Mouse (Mus musculus) E14TG2a.4 (cell line): ENCODE data around the gene Smyd3.
A peak's percentile ranks its signal among the peaks of the same experiment; 100 is the strongest.
"Not testable (repeated sequence)": the region's sequence is repeated elsewhere in the genome, so short reads cannot be mapped to it uniquely, and the experiment has no call there.

Experiments
- H3K27me3 ChIP-seq: 2 replicates; pipeline ENCODE4 v1.6.1; 2014; ENCODE audit warnings: low read length, control low read depth; ENCODE audit not compliant: insufficient read depth
- H3K36me3 ChIP-seq: 2 replicates; pipeline ENCODE4 v1.6.1; 2014; ENCODE audit warnings: low read length, control low read depth; ENCODE audit not compliant: insufficient read depth
- H3K4me1 ChIP-seq: replicated peaks from 2 replicates; pipeline ENCODE4 v1.6.1; 2014; ENCODE audit warnings: low read depth, low read length, control low read depth
- H3K4me3 ChIP-seq: replicated peaks from 2 replicates; pipeline ENCODE4 v1.5.1; 2014; ENCODE audit warnings: mild to moderate bottlenecking, low read length
- H3K9me3 ChIP-seq: 2 replicates; pipeline ENCODE4 v1.6.1; 2014; ENCODE audit warnings: low read length, control low read depth
- CTCF ChIP-seq: conservative IDR thresholded peaks from 2 replicates; pipeline ENCODE4 v1.5.1; 2014; ENCODE audit warnings: low read length
- NANOG ChIP-seq: IDR thresholded peaks from 2 replicates; pipeline ENCODE4 v1.6.1; 2014; ENCODE audit warnings: borderline replicate concordance, low read length, mixed read lengths
- POU5F1 ChIP-seq: IDR thresholded peaks from 2 replicates; pipeline ENCODE4 v1.6.1; 2014; ENCODE audit warnings: low read length, borderline replicate concordance

Gene Smyd3

GRCm38 (mm10) chr1:179553197-179553948 is 35.5 kb upstream of the Smyd3 start:
- no peaks in the 10 kb centered on the region for H3K9me3 ChIP-seq
- TF ChIP-seq NANOG (no peak), POU5F1 (no peak), CTCF (no peak)
- no peaks in the 10 kb centered on the region for H3K27me3 ChIP-seq
- H3K36me3 ChIP-seq = no peaks in the 10 kb centered on the region
- peaks cover 16% of the 10 kb centered on the region for H3K4me1 ChIP-seq
- H3K4me3 ChIP-seq = no peak overlapping the region

GRCm38 (mm10) chr1:179552751-179553150 is 34.9 kb upstream of the Smyd3 start:
- no peaks in the 10 kb centered on the region for H3K36me3 ChIP-seq
- H3K4me1 ChIP-seq = peaks cover 22% of the 10 kb centered on the region
- H3K9me3 ChIP-seq = no peaks in the 10 kb centered on the region
- no peak for TF ChIP-seq NANOG
- no peak for TF ChIP-seq POU5F1
- no peak for TF ChIP-seq CTCF
- no peaks in the 10 kb centered on the region for H3K27me3 ChIP-seq
- H3K4me3 ChIP-seq = peak overlapping the region; percentile 33

- no peaks in the 10 kb centered on the region for H3K36me3 ChIP-seq
- H3K27me3 ChIP-seq = no peaks in the 10 kb centered on the region
- H3K9me3 ChIP-seq = no peaks in the 10 kb centered on the region
- TF ChIP-seq CTCF (no peak), NANOG (no peak), POU5F1 (no peak)
- H3K4me1 ChIP-seq = peaks cover 30% of the 10 kb centered on the region
- no peak overlapping the region for H3K4me3 ChIP-seq
Observed at GRCm38 (mm10) chr1:179551921-179552320, 34.1 kb upstream of the Smyd3 start.

- no peak overlapping the region for H3K4me3 ChIP-seq
- H3K9me3 ChIP-seq = no peaks in the 10 kb centered on the region
- H3K27me3 ChIP-seq = no peaks in the 10 kb centered on the region
- TF ChIP-seq NANOG (no peak), POU5F1 (no peak), CTCF (no peak)
- H3K36me3 ChIP-seq = no peaks in the 10 kb centered on the region
- H3K4me1 ChIP-seq = peaks cover 32% of the 10 kb centered on the region
Observed at GRCm38 (mm10) chr1:179551336-179551735, 33.5 kb upstream of the Smyd3 start.

- Histone ChIP-seq H3K4me3 (no peak overlapping the region), H3K27me3 (no peaks in the 10 kb centered on the region), H3K36me3 (peaks cover 5% of the 10 kb centered on the region), H3K4me1 (peaks cover 45% of the 10 kb centered on the region), H3K9me3 (no peaks in the 10 kb centered on the region)
- TF ChIP-seq NANOG (no peak), CTCF (no peak), POU5F1 (no peak)
Observed at GRCm38 (mm10) chr1:179548996-179549752, 31.3 kb upstream of the Smyd3 start.

GRCm38 (mm10) chr1:179548220-179548619 is 30.4 kb upstream of the Smyd3 start:
- Histone ChIP-seq H3K36me3 (peaks cover 15% of the 10 kb centered on the region), H3K4me3 (0 out of 2 replicates have a peak overlapping the region, but pooled peaks have one; percentile 5), H3K9me3 (no peaks in the 10 kb centered on the region), H3K27me3 (no peaks in the 10 kb centered on the region), H3K4me1 (peaks cover 52% of the 10 kb centered on the region)
- no peak for TF ChIP-seq NANOG
- no peak for TF ChIP-seq POU5F1
- no peak for TF ChIP-seq CTCF

GRCm38 (mm10) chr1:179547176-179547575 is 29.3 kb upstream of the Smyd3 start:
- no peaks in the 10 kb centered on the region for H3K9me3 ChIP-seq
- no peaks in the 10 kb centered on the region for H3K27me3 ChIP-seq
- TF ChIP-seq NANOG = no peak
- TF ChIP-seq CTCF = no peak
- TF ChIP-seq POU5F1 = no peak
- peak overlapping the region; percentile 91 for H3K4me3 ChIP-seq
- H3K4me1 ChIP-seq = peaks cover 43% of the 10 kb centered on the region
- peaks cover 25% of the 10 kb centered on the region for H3K36me3 ChIP-seq

GRCm38 (mm10) chr1:179546551-179546917 is 28.7 kb upstream of the Smyd3 start:
- peak overlapping the region; percentile 91 for H3K4me3 ChIP-seq

GRCm38 (mm10) chr1:179545768-179546550 is 28.1 kb upstream of the Smyd3 start, which contains the start of the genes Tfb2m and Cnst:
Gene Tfb2m (minus strand): TSS chr1:179546267.
Gene Cnst (plus strand): TSS chr1:179546370.
- not testable (repeated sequence) for H3K9me3 ChIP-seq, H3K27me3 ChIP-seq
- peak within 1 kb of the TSS; percentile 91 for H3K4me3 ChIP-seq
- H3K4me1 ChIP-seq = peaks cover 39% of the 10 kb centered on the region
- H3K36me3 ChIP-seq = peaks cover 32% of the 10 kb centered on the region

More at GRCm38 (mm10) chr1:179546551-179546917, 28.7 kb upstream of the Smyd3 start:
- Histone ChIP-seq H3K4me1 (peaks cover 39% of the 10 kb centered on the region), H3K36me3 (peaks cover 29% of the 10 kb centered on the region), H3K27me3 (no peaks in the 10 kb centered on the region), H3K9me3 (no peaks in the 10 kb centered on the region)
- no peak for TF ChIP-seq CTCF
- no peak for TF ChIP-seq NANOG
- no peak for TF ChIP-seq POU5F1
